Mouse (Mus musculus) central nervous system, embryonic 18 days (tissue): ENCODE data around the gene 4933434E20Rik. TPM values are rescaled to one million over a fixed set of nuclear protein-coding genes. Genes with fewer than 3 reads are reported as not detected.

ENCODE experiments used
- polyA plus RNA-seq: library from polyadenylated mRNA; depleted of rRNA; stranded (reverse); fragments of >200 nt; gene quantifications from 2 replicates; pipeline ENCODE4 v1.2.3, GENCODE M21; 2012; rRNA removed

The 4933434E20Rik gene
- polyA plus RNA-seq, result 89.6 and 94.7 TPM in 2 replicates

GRCm38 (mm10) chr3:90051441-90052350 lies at the start of gene 4933434E20Rik:
4933434E20Rik (plus strand) TSS chr3:90051636.

GRCm38 (mm10) chr3:90052351-90053241 lies 1.2 kb downstream of the 4933434E20Rik start, which contains the start of gene Ubap2l:
Ubap2l (minus strand) TSS chr3:90052628.

GRCm38 (mm10) chr3:90072294-90072693 lies 20.9 kb downstream of the 4933434E20Rik start, which contains the start of gene Tpm3:
Tpm3 (plus strand) TSS chr3:90072649.

GRCm38 (mm10) chr3:90103938-90104337 lies 52.5 kb downstream of the 4933434E20Rik start, which contains the start of gene Nup210l:
Nup210l (plus strand) TSS chr3:90104132.

Other genes starting within 250 kb of the 4933434E20Rik start
- 0.96 and 1.1 TPM in 2 replicates for gene She, start 220.3 kb upstream of the 4933434E20Rik start, polyA plus RNA-seq
- gene Il6ra, start 138.4 kb upstream of the 4933434E20Rik start, polyA plus RNA-seq, result 0.57 TPM in 2 replicates
- 71.9 and 75.4 TPM in 2 replicates for gene Atp8b2, start 88.1 kb upstream of the 4933434E20Rik start, polyA plus RNA-seq
- 89.2 and 102 TPM in 2 replicates for gene Hax1, start 52.9 kb upstream of the 4933434E20Rik start, polyA plus RNA-seq
- 119 and 130 TPM in 2 replicates for gene Ubap2l, start 992 bp downstream of the 4933434E20Rik start, polyA plus RNA-seq
- 233 and 236 TPM in 2 replicates for gene Tpm3, start 21.0 kb downstream of the 4933434E20Rik start, polyA plus RNA-seq
- 1.2 TPM in 2 replicates for gene Nup210l, start 52.5 kb downstream of the 4933434E20Rik start, polyA plus RNA-seq
- gene Rps27, start 162.0 kb downstream of the 4933434E20Rik start, polyA plus RNA-seq, result 2,349 and 2,572 TPM in 2 replicates
- gene Rab13, start 162.1 kb downstream of the 4933434E20Rik start, polyA plus RNA-seq, result 14.4 and 15.2 TPM in 2 replicates
- 74.7 and 75.3 TPM in 2 replicates for gene Jtb, start 180.0 kb downstream of the 4933434E20Rik start, polyA plus RNA-seq
- gene Creb3l4, start 191.9 kb downstream of the 4933434E20Rik start, polyA plus RNA-seq, result 0.98 and 1.0 TPM in 2 replicates
- 23.9 and 24.3 TPM in 2 replicates for gene Slc39a1, start 196.5 kb downstream of the 4933434E20Rik start, polyA plus RNA-seq
- 42.5 and 55.8 TPM in 2 replicates for gene Crtc2, start 202.5 kb downstream of the 4933434E20Rik start, polyA plus RNA-seq
- 25.3 and 25.9 TPM in 2 replicates for gene Dennd4b, start 213.5 kb downstream of the 4933434E20Rik start, polyA plus RNA-seq
- 24.3 and 31.8 TPM in 2 replicates for gene Gatad2b, start 241.5 kb downstream of the 4933434E20Rik start, polyA plus RNA-seq